Mouse (Mus musculus): ENCODE measurements around the gene Snx3. TPM values are rescaled to one million over a fixed set of nuclear protein-coding genes. Genes with fewer than 3 reads are reported as not detected.
A peak's percentile ranks its signal among the peaks of the same experiment; 100 is the strongest.

Snx3 gene
- polyA plus RNA-seq, 1 experiment from 2014 or later: 272 TPM

GRCm38 (mm10) chr10:42562272-42562671 lies 60.4 kb downstream of the Snx3 start:
- Histone ChIP-seq H3K4me2 (no peak overlapping the region), H3K9ac (no peak overlapping the region), H3K36me3 (ENCODE audit: poor library complexity, severe bottlenecking) (peaks cover 68% of the 10 kb centered on the region), H3K4me1 (peaks cover 5% of the 10 kb centered on the region), H3K27me3 (no peaks in the 10 kb centered on the region), H3K4me3 (no peak overlapping the region), H3K27ac (no peak overlapping the region), H3K9me3 (replicated peaks) (no peaks in the 10 kb centered on the region)
- 25% methylated on average over 12 of the region's 12 CpGs for WGBS
- ATAC-seq: no peak

- 14% methylated on average over 20 of the region's 20 CpGs for WGBS
- Histone ChIP-seq H3K9ac (peak overlapping the region; percentile 55), H3K27me3 (peaks cover 8% of the 10 kb centered on the region; the same call in 1 of the 2 replicates)
These were observed 70.7 kb downstream of the Snx3 start for GRCm38 (mm10) chr10:42572567-42572966.

GRCm38 (mm10) chr10:42572971-42573370 lies 71.1 kb downstream of the Snx3 start:
- 0 out of 2 replicates have a peak, but pooled peaks have one; percentile 17 for ATAC-seq
- Histone ChIP-seq H3K9me3 (replicated peaks) (no peaks in the 10 kb centered on the region), H3K4me3 (peak overlapping the region; percentile 30), H3K27me3 (peaks cover 8% of the 10 kb centered on the region; the same call in 1 of the 2 replicates), H3K36me3 (ENCODE audit: poor library complexity, severe bottlenecking) (peaks cover 57% of the 10 kb centered on the region), H3K27ac (no peak overlapping the region), H3K4me2 (peak overlapping the region; percentile 54), H3K4me1 (peaks cover 68% of the 10 kb centered on the region), H3K9ac (peak overlapping the region; percentile 55; the same call in 1 of the 2 replicates)
- WGBS: 23% methylated on average over 15 of the region's 15 CpGs

More at GRCm38 (mm10) chr10:42572567-42572966, 70.7 kb downstream of the Snx3 start:
- H3K9me3 ChIP-seq (replicated peaks): no peaks in the 10 kb centered on the region
- H3K4me3 ChIP-seq: peak overlapping the region; percentile 30
- 0 out of 2 replicates have a peak overlapping the region, but pooled peaks have one; percentile 3 for H3K27ac ChIP-seq
- ATAC-seq: peak; percentile 39; the same call in 1 of the 2 replicates
- H3K4me2 ChIP-seq: peak overlapping the region; percentile 54
- peaks cover 67% of the 10 kb centered on the region for H3K4me1 ChIP-seq
- H3K36me3 ChIP-seq (ENCODE audit: poor library complexity, severe bottlenecking): peaks cover 56% of the 10 kb centered on the region

- peak overlapping the region; percentile 20 for H3K4me3 ChIP-seq
- H3K27me3 ChIP-seq: peaks cover 8% of the 10 kb centered on the region; the same call in 1 of the 2 replicates
- no peak overlapping the region for H3K9ac ChIP-seq
- H3K9me3 ChIP-seq (replicated peaks): no peaks in the 10 kb centered on the region
- no peak overlapping the region for H3K27ac ChIP-seq
- WGBS: 31% methylated on average over 10 of the region's 10 CpGs
- peaks cover 75% of the 10 kb centered on the region for H3K4me1 ChIP-seq
- H3K4me2 ChIP-seq: peak overlapping the region; percentile 54
- H3K36me3 ChIP-seq (ENCODE audit: poor library complexity, severe bottlenecking): peaks cover 51% of the 10 kb centered on the region
- no peak for ATAC-seq
These were observed 72.8 kb downstream of the Snx3 start for GRCm38 (mm10) chr10:42574639-42575038.

- Histone ChIP-seq H3K4me3 (peak overlapping the region; percentile 81), H3K4me1 (peaks cover 92% of the 10 kb centered on the region), H3K27me3 (peaks cover 8% of the 10 kb centered on the region), H3K27ac (peak overlapping the region; percentile 96), H3K9me3 (replicated peaks) (no peaks in the 10 kb centered on the region), H3K9ac (peak overlapping the region; percentile 53), H3K36me3 (ENCODE audit: poor library complexity, severe bottlenecking) (peaks cover 25% of the 10 kb centered on the region), H3K4me2 (peak overlapping the region; percentile 89)
- ATAC-seq: no peak
- whole genome bisulfite sequencing: 2% methylated on average over 15 of the region's 15 CpGs
These were observed 75.9 kb downstream of the Snx3 start for GRCm38 (mm10) chr10:42577525-42578280.

GRCm38 (mm10) chr10:42578281-42578675 lies 76.4 kb downstream of the Snx3 start:
- WGBS: under 1% methylated on average over 15 of the region's 15 CpGs
- Histone ChIP-seq H3K4me2 (peak overlapping the region; percentile 89), H3K27ac (peak overlapping the region; percentile 96), H3K9ac (peak overlapping the region; percentile 53), H3K27me3 (peaks cover 4% of the 10 kb centered on the region), H3K4me3 (peak overlapping the region; percentile 81), H3K9me3 (replicated peaks) (no peaks in the 10 kb centered on the region), H3K36me3 (ENCODE audit: poor library complexity, severe bottlenecking) (peaks cover 21% of the 10 kb centered on the region), H3K4me1 (peaks cover 92% of the 10 kb centered on the region)
- ATAC-seq: peak; percentile 57

GRCm38 (mm10) chr10:42578698-42579474 lies 77.1 kb downstream of the Snx3 start:
- Histone ChIP-seq H3K4me2 (peak overlapping the region; percentile 89), H3K36me3 (ENCODE audit: poor library complexity, severe bottlenecking) (peaks cover 18% of the 10 kb centered on the region), H3K9ac (peak overlapping the region; percentile 98), H3K27ac (peak overlapping the region; percentile 96), H3K27me3 (peaks cover 2% of the 10 kb centered on the region), H3K4me3 (peak overlapping the region; percentile 81), H3K9me3 (replicated peaks) (no peaks in the 10 kb centered on the region), H3K4me1 (peaks cover 86% of the 10 kb centered on the region)
- ATAC-seq: no peak; the same call in 1 of the 2 replicates
- 1% methylated on average over 22 of the region's 22 CpGs for WGBS

- Histone ChIP-seq H3K4me3 (peak overlapping the region; percentile 81), H3K27me3 (no peaks in the 10 kb centered on the region; the same call in 1 of the 2 replicates), H3K4me1 (peaks cover 84% of the 10 kb centered on the region), H3K9ac (peak overlapping the region; percentile 98), H3K36me3 (ENCODE audit: poor library complexity, severe bottlenecking) (peaks cover 18% of the 10 kb centered on the region), H3K9me3 (replicated peaks) (no peaks in the 10 kb centered on the region), H3K4me2 (peak overlapping the region; percentile 89), H3K27ac (peak overlapping the region; percentile 96)
- peak; percentile 11 for ATAC-seq
- WGBS: under 1% methylated on average over 40 of the region's 41 CpGs
These were observed 77.8 kb downstream of the Snx3 start for GRCm38 (mm10) chr10:42579475-42580130.

- peaks cover 84% of the 10 kb centered on the region for H3K4me1 ChIP-seq
- no peaks in the 10 kb centered on the region; the same call in 1 of the 2 replicates for H3K27me3 ChIP-seq
- H3K9me3 ChIP-seq (replicated peaks): no peaks in the 10 kb centered on the region
- H3K27ac ChIP-seq: peak overlapping the region; percentile 96
- no peak for ATAC-seq
- H3K36me3 ChIP-seq (ENCODE audit: poor library complexity, severe bottlenecking): peaks cover 17% of the 10 kb centered on the region
- H3K9ac ChIP-seq: peak overlapping the region; percentile 98
- peak overlapping the region; percentile 81 for H3K4me3 ChIP-seq
- WGBS: 1% methylated on average over 29 of the region's 29 CpGs
- peak overlapping the region; percentile 89 for H3K4me2 ChIP-seq
These were observed 78.5 kb downstream of the Snx3 start for GRCm38 (mm10) chr10:42580131-42580950.

GRCm38 (mm10) chr10:42580951-42581277 lies 79.1 kb downstream of the Snx3 start:
- Histone ChIP-seq H3K9me3 (replicated peaks) (no peaks in the 10 kb centered on the region), H3K27ac (peak overlapping the region; percentile 96), H3K36me3 (ENCODE audit: poor library complexity, severe bottlenecking) (peaks cover 14% of the 10 kb centered on the region), H3K4me3 (peak overlapping the region; percentile 81), H3K9ac (peak overlapping the region; percentile 98), H3K4me2 (peak overlapping the region; percentile 89), H3K4me1 (peaks cover 84% of the 10 kb centered on the region), H3K27me3 (no peaks in the 10 kb centered on the region; the same call in 1 of the 2 replicates)
- no peak for ATAC-seq
- 2% methylated on average over 7 of the region's 7 CpGs for WGBS

All from forebrain, embryonic 13.5 days (tissue).